Comparison of ENCODE assay signal across 8 mouse cellular contexts in the genomic region with DNA sequence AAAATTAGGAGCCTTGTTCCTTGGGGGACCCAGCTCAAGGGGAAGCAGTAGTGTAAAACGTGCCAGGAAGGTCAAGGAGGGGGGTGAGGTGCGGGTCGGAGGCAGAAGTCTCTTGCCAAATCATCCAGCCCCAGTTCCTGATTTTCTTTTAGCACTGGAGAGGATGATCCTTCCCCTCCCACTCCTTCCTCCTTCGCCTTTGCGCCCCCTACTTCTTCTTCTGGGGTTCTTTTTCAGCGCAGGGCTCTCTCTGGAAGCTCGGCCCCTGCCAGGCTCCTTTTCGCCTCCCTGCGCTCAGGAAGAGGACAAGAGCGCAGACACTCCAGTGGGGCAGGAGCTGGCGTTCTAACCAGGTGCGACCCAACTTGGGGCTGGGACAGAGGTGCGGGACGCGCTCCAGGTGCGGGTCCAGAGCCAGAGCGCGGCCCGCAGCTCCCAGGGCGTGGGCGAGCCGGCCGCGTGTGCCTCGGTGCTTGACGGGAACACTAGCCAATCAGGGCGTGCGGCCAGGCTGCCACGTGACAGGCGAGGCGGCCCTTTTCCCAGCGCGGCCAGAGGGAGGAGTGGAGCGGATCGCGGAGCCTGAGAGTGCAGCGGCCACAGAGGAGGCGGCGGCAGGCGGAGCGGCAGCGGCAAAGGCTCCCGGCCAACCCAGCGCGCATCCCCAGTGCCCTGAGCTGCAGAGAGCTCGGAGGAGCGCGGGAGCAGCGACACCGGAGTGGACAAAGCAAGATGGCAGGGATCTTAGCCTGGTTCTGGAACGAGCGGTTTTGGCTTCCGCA. TPM values are rescaled to one million over a fixed set of nuclear protein-coding genes. Genes with fewer than 3 reads are reported as not detected.
DNase-seq lines count a peak whose midpoint lies in the region; ATAC-seq and TF ChIP-seq lines count a peak whose summit lies in the region.

A gene (plus strand): TSS at position 538 of the 782 bp plus-strand sequence.

- no peak for TF ChIP-seq CTCF in spleen, adult 2 months (IDR thresholded peaks at IDR 0.05; ENCODE audit: extremely low read depth, insufficient read depth, insufficient read length, insufficient replicate concordance)

- DNase-seq in 3134 (ENCODE audit: extremely low read depth, insufficient read length, low spot score): peak; percentile 95
- peak; percentile 93 to 94 for DNase-seq in adrenal gland, postnatal 4 days (ENCODE audit: low spot score in 2 of 2)
- peak; percentile 92 to 96 for DNase-seq in heart, adult 9 months (ENCODE audit: low spot score in 2 of 2)
- peak; percentile 95 for DNase-seq in limb, embryonic 14.5 days (ENCODE audit: low spot score)
- peak in 1 of 2 experiments; percentile 84 for DNase-seq in spleen, adult 2 months (ENCODE audit: low read depth in 1 of 2, low spot score in 2 of 2)

- no peaks in the 10 kb centered on the region for H3K27me3 ChIP-seq in embryonic facial prominence, embryonic 13.5 days
- no peaks in the 10 kb centered on the region for H3K27me3 ChIP-seq in kidney, embryonic 14.5 days (ENCODE audit: control insufficient read depth, insufficient read depth, low read length)
- no peaks in the 10 kb centered on the region for H3K27me3 ChIP-seq in limb, embryonic 14.5 days (ENCODE audit: control insufficient read depth, insufficient read depth, low read length)
- H3K27me3 ChIP-seq in midbrain, embryonic 16.5 days (ENCODE audit: control insufficient read depth, insufficient read depth, low read depth, low read length): no peaks in the 10 kb centered on the region
- H3K27me3 ChIP-seq in spleen, adult 2 months (ENCODE audit: control insufficient read depth, insufficient read depth, low read length): no peaks in the 10 kb centered on the region

- H3K4me3 ChIP-seq in embryonic facial prominence, embryonic 13.5 days: peak within 1 kb of the TSS; percentile 77
- H3K4me3 ChIP-seq in kidney, embryonic 14.5 days (ENCODE audit: low read length): peak within 1 kb of the TSS; percentile 74
- H3K4me3 ChIP-seq in limb, embryonic 14.5 days (replicated peaks; ENCODE audit: low read length): peak within 1 kb of the TSS; percentile 83
- peak within 1 kb of the TSS; percentile 92 for H3K4me3 ChIP-seq in midbrain, embryonic 16.5 days (ENCODE audit: low read depth, low read length)
- peak within 1 kb of the TSS; percentile 67 for H3K4me3 ChIP-seq in spleen, adult 2 months (ENCODE audit: extremely low read depth, insufficient read depth, insufficient read length)

- peak within 1 kb of the TSS; percentile 75 for H3K4me2 ChIP-seq in embryonic facial prominence, embryonic 13.5 days
- peak within 1 kb of the TSS; percentile 80 for H3K4me2 ChIP-seq in kidney, embryonic 14.5 days (replicated peaks; ENCODE audit: low read depth, low read length)
- peak within 1 kb of the TSS; percentile 85 for H3K4me2 ChIP-seq in limb, embryonic 14.5 days (replicated peaks; ENCODE audit: low read depth, low read length, severe bottlenecking)
- H3K4me2 ChIP-seq in midbrain, embryonic 16.5 days (ENCODE audit: low read length): peak within 1 kb of the TSS; percentile 80

- ATAC-seq in embryonic facial prominence, embryonic 13.5 days (ENCODE audit: insufficient number of reproducible peaks, insufficient read depth, low FRiP score, low TSS enrichment, low read depth): peak; percentile 97
- ATAC-seq in kidney, embryonic 14.5 days (ENCODE audit: low FRiP score, low TSS enrichment): peak; percentile 98
- ATAC-seq in limb, embryonic 14.5 days (ENCODE audit: low FRiP score, low read depth): peak; percentile 98
- ATAC-seq in midbrain, embryonic 16.5 days: peak; percentile 98

- peak; percentile 24; the same call in 1 of the 2 replicates for TF ChIP-seq POLR2A in limb, embryonic 14.5 days (IDR thresholded peaks at IDR 0.05; ENCODE audit: borderline replicate concordance, extremely low read depth, insufficient read depth, insufficient read length)
- no peak for TF ChIP-seq POLR2A in spleen, adult 2 months (IDR thresholded peaks at IDR 0.05; ENCODE audit: low read depth, low read length)

- H3K4me1 ChIP-seq in embryonic facial prominence, embryonic 13.5 days: peaks cover 21% of the 10 kb centered on the region
- no peaks in the 10 kb centered on the region; the same call in 1 of the 2 replicates for H3K4me1 ChIP-seq in kidney, embryonic 14.5 days (ENCODE audit: control insufficient read depth, insufficient read depth, low read length)
- peaks cover 4% of the 10 kb centered on the region; the same call in 1 of the 2 replicates for H3K4me1 ChIP-seq in limb, embryonic 14.5 days (ENCODE audit: control insufficient read depth, insufficient read depth, low read length)
- peaks cover 16% of the 10 kb centered on the region for H3K4me1 ChIP-seq in midbrain, embryonic 16.5 days (ENCODE audit: control insufficient read depth, insufficient read depth, low read length)
- peaks cover 5% of the 10 kb centered on the region; the same call in 1 of the 2 replicates for H3K4me1 ChIP-seq in spleen, adult 2 months (ENCODE audit: control insufficient read depth, insufficient read depth, insufficient read length)

- no peaks in the 10 kb centered on the region for H3K36me3 ChIP-seq in embryonic facial prominence, embryonic 13.5 days
- no peaks in the 10 kb centered on the region for H3K36me3 ChIP-seq in kidney, embryonic 14.5 days (ENCODE audit: control insufficient read depth, insufficient read depth, low read length)
- H3K36me3 ChIP-seq in limb, embryonic 14.5 days (ENCODE audit: control insufficient read depth, insufficient read depth, low read length): no peaks in the 10 kb centered on the region
- H3K36me3 ChIP-seq in midbrain, embryonic 16.5 days (ENCODE audit: control insufficient read depth, insufficient read depth, low read length): no peaks in the 10 kb centered on the region
- no peaks in the 10 kb centered on the region for H3K36me3 ChIP-seq in spleen, adult 2 months (ENCODE audit: control insufficient read depth, insufficient read depth, low read length)

- H3K9ac ChIP-seq in embryonic facial prominence, embryonic 13.5 days: peak within 1 kb of the TSS; percentile 91
- H3K9ac ChIP-seq in kidney, embryonic 14.5 days (ENCODE audit: low read depth, low read length): peak within 1 kb of the TSS; percentile 68
- peak within 1 kb of the TSS; percentile 76 for H3K9ac ChIP-seq in limb, embryonic 14.5 days (ENCODE audit: low read depth, low read length, severe bottlenecking)
- H3K9ac ChIP-seq in midbrain, embryonic 16.5 days (ENCODE audit: low read depth, low read length): peak within 1 kb of the TSS; percentile 94

- no peaks in the 10 kb centered on the region for H3K9me3 ChIP-seq in embryonic facial prominence, embryonic 13.5 days
- H3K9me3 ChIP-seq in kidney, embryonic 14.5 days (ENCODE audit: control insufficient read depth, low read length): no peaks in the 10 kb centered on the region
- H3K9me3 ChIP-seq in limb, embryonic 14.5 days (ENCODE audit: control insufficient read depth, low read length): no peaks in the 10 kb centered on the region
- no peaks in the 10 kb centered on the region for H3K9me3 ChIP-seq in midbrain, embryonic 16.5 days (replicated peaks; ENCODE audit: control insufficient read depth, low read length, poor library complexity, severe bottlenecking)

- WGBS in embryonic facial prominence, embryonic 13.5 days: under 1% methylated on average over 52 of the region's 53 CpGs
- WGBS in kidney, embryonic 14.5 days: under 1% methylated on average over 53 of the region's 53 CpGs
- under 1% methylated on average over 49 of the region's 53 CpGs for WGBS in limb, embryonic 14.5 days
- WGBS in midbrain, embryonic 16.5 days: under 1% methylated on average over 53 of the region's 53 CpGs
- under 1% methylated on average over 53 of the region's 53 CpGs for WGBS in spleen, adult 2 months

- H3K27ac ChIP-seq in embryonic facial prominence, embryonic 13.5 days: peak within 1 kb of the TSS; percentile 85
- H3K27ac ChIP-seq in kidney, embryonic 14.5 days (ENCODE audit: low read depth, low read length): peak within 1 kb of the TSS; percentile 75
- peak within 1 kb of the TSS; percentile 77 for H3K27ac ChIP-seq in limb, embryonic 14.5 days (replicated peaks; ENCODE audit: low read depth, low read length)
- H3K27ac ChIP-seq in midbrain, embryonic 16.5 days (ENCODE audit: low read length): peak within 1 kb of the TSS; percentile 85
- no peak within 1 kb of the TSS for H3K27ac ChIP-seq in spleen, adult 2 months (ENCODE audit: insufficient read depth, low read length)

RNA-seq across cellular contexts. Expression of the gene that starts here (rescaled TPM):
- total RNA-seq in adrenal gland, postnatal 4 days (2021): 10 to 100 TPM; 14.6 to 17.4 TPM
- 31.5 and 36.2 TPM in 2 replicates for polyA plus RNA-seq in embryonic facial prominence, embryonic 13.5 days (2015; fragmentation: Nextera tagmentation; extraction: Ambion mirVana)
- 34.0 and 46.7 TPM in 2 replicates for polyA plus RNA-seq in kidney, embryonic 14.5 days (2014; fragmentation: Nextera tagmentation; extraction: Ambion mirVana)
- polyA plus RNA-seq in limb, embryonic 14.5 days (2012; rRNA removed): 10.7 and 11.4 TPM in 2 replicates
- 30.9 and 35.4 TPM in 2 replicates for polyA plus RNA-seq in limb, embryonic 14.5 days (2014; fragmentation: Nextera tagmentation; extraction: Ambion mirVana)
- polyA plus RNA-seq in midbrain, embryonic 16.5 days (2015; fragmentation: Nextera tagmentation; extraction: Ambion mirVana): 55.3 and 66.0 TPM in 2 replicates
- 3.5 and 5.8 TPM in 2 replicates for polyA plus RNA-seq in spleen, adult 2 months (2012; rRNA removed)
